Mouse (Mus musculus): Measurements from ENCODE around the gene Lbx2. TPM values are rescaled to one million over a fixed set of nuclear protein-coding genes. Genes with fewer than 3 reads are reported as not detected.

The Lbx2 gene
- total and polyA plus RNA-seq, 2 experiments from 2014 or later: 0.26 TPM; not detected in 1

DNA sequence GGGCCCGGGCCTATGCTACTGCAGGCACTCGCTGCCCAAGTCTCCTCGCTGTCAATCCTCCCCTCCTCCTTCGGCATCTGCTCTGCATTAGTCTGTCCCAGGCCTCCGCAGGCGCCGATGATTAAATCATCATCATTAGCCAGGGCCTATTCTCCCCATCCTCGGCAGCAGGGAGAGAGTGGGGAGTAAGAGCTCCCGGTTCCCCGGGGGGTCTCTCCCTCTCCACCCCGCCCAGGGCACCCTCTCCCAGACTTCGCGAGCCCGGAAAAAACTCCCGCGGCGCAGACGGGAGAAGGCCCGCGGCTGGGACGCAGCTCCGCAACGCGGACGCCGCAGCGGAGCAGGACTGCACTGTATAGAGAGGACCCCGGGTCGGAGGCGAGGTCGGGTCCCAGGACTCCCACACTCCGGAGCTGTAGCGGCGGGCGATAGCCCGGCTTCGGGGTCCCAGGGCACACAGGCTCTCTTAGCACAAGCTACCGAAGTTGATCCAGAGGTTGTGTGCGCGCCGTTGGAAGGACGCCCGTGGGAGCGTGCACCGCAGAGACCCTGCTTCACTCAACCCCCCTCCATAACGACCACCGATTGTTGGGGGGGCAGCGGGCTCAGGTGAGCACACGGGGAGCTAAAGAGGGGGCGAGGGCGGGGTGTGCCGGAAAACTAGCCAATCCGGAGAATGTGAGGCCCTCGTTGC, 8.4 kb upstream of the Lbx2 start, which contains the start of gene Pcgf1:
Gene Pcgf1, plus strand, starts transcription at position 240 of the 694 bp plus-strand sequence.
- peak; percentile 67 for ATAC-seq (ENCODE audit: low FRiP score)
- H3K36me3 ChIP-seq (ENCODE audit: insufficient read depth, low read length): 0 out of 2 replicates have a peak, but pooled peaks cover 2% of the 10 kb centered on the region
- peak within 1 kb of the TSS; percentile 73 for H3K4me3 ChIP-seq (ENCODE audit: low read depth, low read length)
- peak within 1 kb of the TSS; percentile 89 for H3K4me2 ChIP-seq (ENCODE audit: low read depth, low read length, poor library complexity, severe bottlenecking)
- DNase-seq (ENCODE audit: low spot score): peak; percentile 99
- H3K27ac ChIP-seq (ENCODE audit: low read depth, low read length): peak within 1 kb of the TSS; percentile 92
- under 1% methylated on average over 54 of the region's 54 CpGs for WGBS
- TF ChIP-seq CTCF (IDR thresholded peaks at IDR 0.05): no peak
- peaks cover 11% of the 10 kb centered on the region; the same call in 1 of the 2 replicates for H3K4me1 ChIP-seq (ENCODE audit: insufficient read depth, low read length)
- peaks cover 29% of the 10 kb centered on the region for H3K27me3 ChIP-seq (ENCODE audit: insufficient read depth, low read length)
- H3K9me3 ChIP-seq (ENCODE audit: low read length): no peaks in the 10 kb centered on the region
- H3K9ac ChIP-seq (replicated peaks; ENCODE audit: low read length, poor library complexity, severe bottlenecking): peak within 1 kb of the TSS; percentile 80

DNA sequence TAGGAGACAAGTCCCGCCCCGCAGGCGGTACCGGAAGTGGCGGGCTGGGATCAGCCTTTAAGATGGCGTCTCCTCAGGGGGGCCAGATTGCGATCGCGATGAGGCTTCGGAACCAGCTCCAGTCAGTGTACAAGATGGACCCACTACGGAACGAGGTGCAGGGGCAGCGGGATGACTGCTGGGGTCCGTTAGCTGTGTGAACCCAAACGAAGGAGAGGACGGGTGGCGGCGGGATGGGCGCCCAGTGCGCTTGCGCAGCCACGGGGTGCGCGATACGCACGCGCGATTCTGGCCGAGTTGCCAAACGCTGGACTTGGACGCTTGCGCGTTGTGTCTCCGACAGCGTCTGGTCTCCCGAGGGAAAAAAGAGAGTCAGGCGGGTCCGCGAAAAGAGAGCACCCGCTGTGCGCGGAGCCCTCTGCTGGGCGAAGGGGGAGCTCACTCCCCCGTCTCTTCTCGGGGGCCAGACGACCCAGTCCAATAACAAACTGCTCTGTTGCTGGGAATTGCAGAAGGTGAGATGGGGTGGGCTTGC, 7.8 kb upstream of the Lbx2 start:
- Histone ChIP-seq H3K9me3 (ENCODE audit: low read length) (no peaks in the 10 kb centered on the region), H3K4me3 (ENCODE audit: low read depth, low read length) (peak overlapping the region; percentile 73), H3K36me3 (ENCODE audit: insufficient read depth, low read length) (0 out of 2 replicates have a peak, but pooled peaks cover 2% of the 10 kb centered on the region), H3K27me3 (ENCODE audit: insufficient read depth, low read length) (peaks cover 29% of the 10 kb centered on the region), H3K27ac (ENCODE audit: low read depth, low read length) (peak overlapping the region; percentile 92), H3K4me2 (ENCODE audit: low read depth, low read length, poor library complexity, severe bottlenecking) (peak overlapping the region; percentile 89), H3K4me1 (ENCODE audit: insufficient read depth, low read length) (peaks cover 11% of the 10 kb centered on the region; the same call in 1 of the 2 replicates), H3K9ac (replicated peaks; ENCODE audit: low read length, poor library complexity, severe bottlenecking) (peak overlapping the region; percentile 63)
- ATAC-seq (ENCODE audit: low FRiP score) (peak; percentile 94), DNase-seq (ENCODE audit: low spot score) (peak; percentile 96)
- under 1% methylated on average over 46 of the region's 46 CpGs for WGBS
- peak; percentile 73 for TF ChIP-seq CTCF (IDR thresholded peaks at IDR 0.05)

DNA sequence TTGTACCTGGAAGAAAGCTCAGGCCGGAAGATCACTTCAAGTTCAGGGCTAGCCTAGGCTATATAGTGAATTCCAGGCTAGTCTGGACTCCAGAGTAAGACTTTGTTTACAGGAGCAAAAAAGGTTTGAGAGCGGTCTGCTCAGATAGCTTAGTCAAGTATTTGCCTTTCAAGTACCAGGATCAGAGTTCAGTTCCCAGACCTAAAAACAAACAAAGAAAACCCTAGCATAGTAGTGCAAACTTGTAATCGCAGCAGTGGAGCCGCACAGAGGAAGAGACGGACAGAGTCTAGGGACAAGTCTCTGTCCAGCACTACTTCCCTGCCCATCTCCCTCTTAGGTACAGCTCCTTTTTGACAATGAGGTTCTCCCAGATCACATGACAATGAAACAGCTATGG, 6.0 kb upstream of the Lbx2 start:
- Histone ChIP-seq H3K36me3 (ENCODE audit: insufficient read depth, low read length) (0 out of 2 replicates have a peak, but pooled peaks cover 2% of the 10 kb centered on the region), H3K4me2 (ENCODE audit: low read depth, low read length, poor library complexity, severe bottlenecking) (no peak overlapping the region), H3K27ac (ENCODE audit: low read depth, low read length) (no peak overlapping the region), H3K9ac (replicated peaks; ENCODE audit: low read length, poor library complexity, severe bottlenecking) (no peak overlapping the region), H3K4me1 (ENCODE audit: insufficient read depth, low read length) (peaks cover 11% of the 10 kb centered on the region; the same call in 1 of the 2 replicates), H3K27me3 (ENCODE audit: insufficient read depth, low read length) (peaks cover 30% of the 10 kb centered on the region), H3K9me3 (ENCODE audit: low read length) (no peaks in the 10 kb centered on the region), H3K4me3 (ENCODE audit: low read depth, low read length) (no peak overlapping the region)
- DNase-seq (ENCODE audit: low spot score): no peak
- ATAC-seq (ENCODE audit: low FRiP score): no peak
- no peak for TF ChIP-seq CTCF (IDR thresholded peaks at IDR 0.05)
- WGBS: 96% methylated on average over 5 of the region's 5 CpGs

DNA sequence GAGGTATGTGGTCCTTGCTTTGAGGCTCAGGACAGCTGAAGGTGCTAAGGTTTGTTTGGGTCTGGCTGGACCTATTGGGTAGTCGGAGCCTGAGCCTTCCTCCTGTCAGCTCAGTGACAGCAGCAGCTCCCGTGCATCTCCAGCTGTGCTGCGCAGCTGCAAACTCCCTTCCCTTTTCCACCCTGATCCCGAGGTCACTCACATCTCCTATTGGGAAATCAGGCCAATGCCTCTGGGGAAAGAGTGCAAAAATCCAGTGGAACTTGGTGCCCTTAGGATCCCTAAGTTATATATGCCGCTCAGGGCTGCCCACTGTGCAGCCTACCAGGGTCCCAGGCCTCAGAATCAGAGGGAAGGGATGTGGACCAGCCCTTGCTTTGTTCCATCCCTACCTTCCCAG, 2.7 kb upstream of the Lbx2 start:
- 0 out of 2 replicates have a peak, but pooled peaks cover 2% of the 10 kb centered on the region for H3K36me3 ChIP-seq (ENCODE audit: insufficient read depth, low read length)
- no peak for DNase-seq (ENCODE audit: low spot score)
- H3K9me3 ChIP-seq (ENCODE audit: low read length): no peaks in the 10 kb centered on the region
- H3K9ac ChIP-seq (replicated peaks; ENCODE audit: low read length, poor library complexity, severe bottlenecking): no peak overlapping the region
- no peak overlapping the region for H3K4me2 ChIP-seq (ENCODE audit: low read depth, low read length, poor library complexity, severe bottlenecking)
- ATAC-seq (ENCODE audit: low FRiP score): no peak
- H3K4me1 ChIP-seq (ENCODE audit: insufficient read depth, low read length): peaks cover 7% of the 10 kb centered on the region; the same call in 1 of the 2 replicates
- H3K27ac ChIP-seq (ENCODE audit: low read depth, low read length): no peak overlapping the region
- peaks cover 57% of the 10 kb centered on the region for H3K27me3 ChIP-seq (ENCODE audit: insufficient read depth, low read length)
- 16% methylated on average over 5 of the region's 5 CpGs for WGBS
- no peak overlapping the region for H3K4me3 ChIP-seq (ENCODE audit: low read depth, low read length)
- TF ChIP-seq CTCF (IDR thresholded peaks at IDR 0.05): no peak

DNA sequence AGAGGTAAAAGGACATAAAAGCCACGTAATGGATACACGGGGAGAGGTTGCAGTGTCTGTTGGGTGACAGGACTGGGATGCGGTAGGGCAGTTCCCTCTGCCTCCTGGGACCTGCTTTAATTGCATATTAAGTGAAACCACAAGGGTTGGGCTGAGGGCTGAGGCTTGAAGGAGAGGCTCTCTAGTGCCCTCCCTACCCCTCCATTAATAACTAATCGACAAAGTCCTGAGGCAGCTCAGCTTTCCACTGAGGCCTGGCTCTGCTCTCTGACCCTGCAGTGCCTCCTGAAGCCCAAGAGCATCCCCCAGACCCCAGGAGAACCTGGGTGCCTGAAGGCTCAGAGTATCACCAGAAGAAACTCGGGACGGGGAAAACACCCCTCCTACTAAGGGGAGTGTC, 1.7 kb upstream of the Lbx2 start:
- Histone ChIP-seq H3K4me3 (ENCODE audit: low read depth, low read length) (no peak overlapping the region), H3K27me3 (ENCODE audit: insufficient read depth, low read length) (peaks cover 65% of the 10 kb centered on the region), H3K36me3 (ENCODE audit: insufficient read depth, low read length) (0 out of 2 replicates have a peak, but pooled peaks cover 2% of the 10 kb centered on the region), H3K4me2 (ENCODE audit: low read depth, low read length, poor library complexity, severe bottlenecking) (no peak overlapping the region), H3K27ac (ENCODE audit: low read depth, low read length) (no peak overlapping the region), H3K9me3 (ENCODE audit: low read length) (no peaks in the 10 kb centered on the region), H3K9ac (replicated peaks; ENCODE audit: low read length, poor library complexity, severe bottlenecking) (no peak overlapping the region), H3K4me1 (ENCODE audit: insufficient read depth, low read length) (0 out of 2 replicates have a peak, but pooled peaks cover 1% of the 10 kb centered on the region)
- TF ChIP-seq CTCF (IDR thresholded peaks at IDR 0.05): no peak
- WGBS: 6% methylated on average over 6 of the region's 6 CpGs
- DNase-seq (ENCODE audit: low spot score) (no peak), ATAC-seq (ENCODE audit: low FRiP score) (no peak)
